Mouse (Mus musculus) layer of hippocampus, adult 9-11 months (tissue): ENCODE measurements at regions not wholly inside any gene's neighbourhood (a gene's known extent, or its start where the extent isn't known, plus 50 kb on each side); places are given as distances from the start of the nearest gene placed in this dataset.

ENCODE experiments used
- DNase-seq: peaks from one replicate; pipeline ENCODE4 v3.0.0; 2022

- DNase-seq: no peak
These were observed 259.1 kb downstream of the Gm12728 start for GRCm38 (mm10) chr4:106048797-106049196.

DNA sequence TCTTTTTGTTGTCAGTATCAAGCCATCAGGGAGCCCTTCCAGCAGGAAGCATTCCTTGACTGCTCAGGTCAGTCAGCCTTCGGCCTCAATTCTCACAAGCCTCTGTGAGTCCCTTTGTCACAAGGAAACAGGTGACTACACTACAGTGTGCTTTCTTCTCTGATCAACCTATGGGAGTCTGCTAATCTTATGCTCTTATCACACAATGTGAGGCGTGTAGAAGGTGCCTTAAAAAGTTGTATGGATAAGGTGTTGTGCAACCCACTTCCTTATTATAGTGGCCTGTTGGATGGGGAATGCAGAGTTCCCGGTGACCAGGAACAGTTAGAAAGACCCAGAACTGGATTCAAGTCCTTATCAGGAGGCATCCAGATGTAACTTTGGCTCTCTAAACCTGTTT is 260.2 kb downstream of the Gm12728 start:
- DNase-seq: no peak

DNA sequence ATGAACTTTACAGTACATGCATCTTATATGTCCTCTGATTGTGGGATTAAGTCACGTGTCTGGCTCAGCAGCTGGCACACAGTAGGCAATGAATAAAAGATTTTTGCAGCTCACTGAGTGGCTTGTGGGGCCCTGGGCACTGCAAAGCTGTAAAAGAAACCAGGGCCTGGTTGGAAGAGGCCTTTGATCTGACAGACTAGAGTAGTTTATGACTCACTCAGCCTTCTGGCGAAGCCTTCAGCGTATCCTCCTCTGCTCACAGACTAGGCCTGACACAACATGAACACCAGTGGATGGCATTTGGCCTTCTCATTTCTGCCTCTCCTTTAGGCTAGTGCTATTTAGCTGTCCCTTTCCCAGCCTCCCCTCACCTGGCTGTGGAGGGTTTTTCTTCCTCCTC is 260.6 kb downstream of the Gm12728 start:
- no peak for DNase-seq

DNA sequence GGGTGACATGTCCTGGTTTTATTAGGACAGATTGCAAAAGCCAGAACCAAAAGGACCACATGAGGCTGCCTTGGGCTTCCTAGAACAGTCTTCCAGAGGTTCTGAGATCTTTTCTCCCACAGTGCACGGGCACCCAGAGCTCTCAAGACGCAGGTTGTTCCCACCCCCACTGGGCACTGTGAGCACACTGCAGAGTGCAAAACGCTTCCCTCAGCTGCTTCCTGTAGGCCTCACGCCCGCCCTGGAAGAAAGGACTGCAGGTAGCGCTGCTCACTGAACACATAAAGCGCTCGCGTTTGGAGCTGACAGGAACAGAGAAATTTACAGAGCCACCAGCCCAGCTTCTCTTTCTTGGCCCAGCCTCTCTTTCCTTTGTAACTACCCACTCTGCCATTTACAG is 262.5 kb upstream of the Usp24 start:
- DNase-seq: no peak

GRCm38 (mm10) chr4:106054324-106054723 is 261.7 kb upstream of the Usp24 start:
- no peak for DNase-seq

GRCm38 (mm10) chr4:106062651-106063050 is 253.4 kb upstream of the Usp24 start:
- DNase-seq: no peak

DNA sequence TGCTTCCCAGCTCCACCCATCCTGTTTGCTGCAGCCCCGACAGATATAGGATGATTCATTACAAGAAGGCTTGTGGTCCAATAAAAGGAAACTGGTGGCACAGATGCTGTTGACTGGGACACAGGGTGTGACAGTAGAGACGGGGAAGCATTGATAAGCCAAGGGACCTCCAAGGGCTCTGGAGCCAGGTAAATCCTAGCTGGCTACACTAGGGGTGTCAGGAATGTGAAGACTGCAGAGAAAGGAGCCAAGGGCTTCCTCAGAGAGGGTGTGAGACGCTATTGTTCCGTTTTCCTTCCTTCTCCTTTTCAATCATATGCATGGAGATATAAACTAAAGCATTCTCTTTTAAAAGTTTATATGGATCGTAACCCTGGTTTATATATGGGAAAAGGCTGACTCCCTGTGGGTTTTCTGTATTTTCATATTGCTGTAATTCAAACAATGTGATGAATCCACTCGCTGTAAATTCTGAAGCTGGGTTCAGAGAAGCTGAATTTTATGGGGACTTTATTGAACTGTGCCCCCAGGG is 252.1 kb upstream of the Usp24 start:
- DNase-seq: no peak

- DNase-seq: no peak
These were observed 249.0 kb upstream of the Usp24 start for GRCm38 (mm10) chr4:106067023-106067422.

GRCm38 (mm10) chr4:106083546-106083945 is 232.5 kb upstream of the Usp24 start:
- no peak for DNase-seq

GRCm38 (mm10) chr4:106091927-106092675 is 223.9 kb upstream of the Usp24 start:
- no peak for DNase-seq

DNA sequence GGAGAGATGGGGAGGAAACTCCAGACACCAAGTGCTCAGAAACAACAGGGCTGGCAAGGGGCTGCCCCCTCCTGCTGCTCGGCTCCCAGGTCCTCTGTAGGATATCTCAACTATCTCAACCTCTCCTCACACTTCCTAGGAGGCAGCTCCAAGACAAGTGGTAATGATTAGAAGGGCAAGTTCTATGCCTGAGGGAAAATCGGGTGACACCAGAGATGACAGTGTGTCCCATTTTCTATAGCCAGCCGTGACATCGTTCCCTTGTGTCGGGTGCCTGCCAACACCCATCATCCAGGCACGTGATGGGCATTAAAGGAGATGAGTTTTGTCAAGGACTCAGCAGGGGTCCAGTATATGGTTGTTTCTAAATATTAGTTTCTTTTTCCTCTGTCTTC is 223.3 kb upstream of the Usp24 start:
- no peak for DNase-seq

DNA sequence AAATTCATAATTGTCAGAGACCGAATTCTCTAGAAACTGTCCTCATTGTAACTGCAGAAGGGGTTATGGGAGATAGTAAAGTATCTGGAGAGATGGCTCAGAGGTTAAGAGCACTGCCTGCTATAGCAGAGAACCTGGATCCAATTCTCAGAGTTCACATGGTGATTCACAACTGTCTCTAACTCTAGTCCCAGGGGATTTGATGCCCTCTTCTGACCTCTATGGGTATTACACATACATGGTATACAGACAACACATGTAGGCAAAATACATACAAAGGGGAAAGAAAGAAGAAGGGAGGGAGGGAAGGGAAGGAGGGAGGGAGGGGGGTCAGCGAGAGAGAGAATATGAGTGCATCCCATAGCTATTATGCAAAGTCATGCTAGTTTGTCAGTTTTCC is 222.8 kb upstream of the Usp24 start:
- no peak for DNase-seq

DNA sequence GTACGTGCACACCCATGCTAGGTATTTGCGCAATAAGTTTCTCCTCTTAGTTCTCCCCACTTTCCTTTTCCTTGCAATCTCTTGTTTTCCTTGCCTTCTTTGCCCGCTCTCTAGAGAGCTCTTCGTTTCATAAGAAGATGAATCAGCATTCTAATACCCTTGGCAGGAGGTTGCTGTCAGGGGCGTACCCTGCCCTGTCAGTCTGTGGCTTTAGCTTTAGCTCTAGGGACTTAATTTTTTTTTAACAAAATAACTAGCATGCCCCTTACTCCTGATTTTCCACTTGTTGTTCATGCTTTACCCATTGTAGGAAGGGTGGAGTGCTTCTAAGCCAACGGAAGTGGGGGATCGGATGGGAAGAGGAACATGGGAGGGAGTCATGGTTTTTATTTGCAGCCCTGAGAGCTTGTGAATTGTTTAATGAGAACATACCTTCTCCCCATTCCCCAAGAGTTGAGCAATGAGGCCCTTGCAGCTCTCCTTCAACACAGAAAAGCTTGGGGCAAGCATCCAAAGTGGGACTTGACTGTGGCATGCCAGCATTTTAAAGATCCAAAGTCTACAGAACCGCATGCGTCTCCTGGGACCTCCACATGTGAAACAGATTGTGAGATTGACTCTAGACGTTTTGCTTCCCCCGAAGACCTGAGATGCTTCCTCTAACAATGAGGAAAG is 221.0 kb upstream of the Usp24 start:
- no peak for DNase-seq

- DNase-seq: no peak
These were observed 219.9 kb upstream of the Usp24 start for GRCm38 (mm10) chr4:106096130-106096529.

GRCm38 (mm10) chr4:106097846-106098245 is 218.2 kb upstream of the Usp24 start:
- no peak for DNase-seq

GRCm38 (mm10) chr4:106100211-106101025 is 215.6 kb upstream of the Usp24 start:
- no peak for DNase-seq

DNA sequence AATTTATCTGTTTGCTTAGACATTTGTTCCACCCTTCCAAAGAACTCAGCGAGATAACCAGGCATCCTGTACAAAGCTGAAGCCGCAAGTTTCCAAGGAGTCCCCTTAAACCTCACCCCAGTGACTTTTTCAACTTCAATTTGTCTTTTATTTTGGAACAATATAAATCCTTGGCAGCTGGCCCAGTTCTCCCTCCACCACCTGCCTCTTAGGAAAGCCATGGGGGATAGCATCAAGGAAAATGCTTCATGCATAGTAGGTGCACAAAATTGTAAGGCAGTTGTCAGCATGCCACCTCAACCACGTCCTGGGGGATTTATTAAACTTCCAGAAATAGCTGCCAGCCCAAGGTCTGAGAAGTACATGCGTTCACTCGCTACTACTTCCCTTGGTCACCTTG is 214.1 kb upstream of the Usp24 start:
- DNase-seq: no peak

DNA sequence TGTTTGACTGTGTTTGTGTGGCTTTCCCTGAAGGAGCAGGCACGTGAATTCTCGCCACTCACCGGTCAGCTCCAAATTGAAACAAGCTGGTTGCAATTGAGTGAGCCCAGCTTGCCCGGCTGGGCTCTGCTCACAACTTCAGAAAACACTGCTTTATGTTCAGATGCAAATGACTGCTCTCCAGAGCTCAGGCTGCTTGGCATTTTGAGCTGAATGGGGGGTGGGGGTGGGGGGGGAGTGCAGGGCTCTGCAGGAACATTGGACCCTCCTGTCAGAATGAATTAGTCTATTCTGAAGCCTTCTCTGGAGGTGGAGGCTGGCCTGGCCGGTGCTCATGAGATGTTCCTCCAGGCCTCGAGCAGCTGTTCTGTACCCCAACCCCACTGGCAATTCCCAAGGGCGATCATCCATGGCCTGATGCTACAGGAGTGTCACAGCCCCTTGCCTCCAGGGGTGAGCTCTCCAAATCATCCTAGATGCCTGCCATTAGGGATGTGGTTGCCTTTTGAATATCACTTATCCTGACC is 213.5 kb upstream of the Usp24 start:
- no peak for DNase-seq

DNA sequence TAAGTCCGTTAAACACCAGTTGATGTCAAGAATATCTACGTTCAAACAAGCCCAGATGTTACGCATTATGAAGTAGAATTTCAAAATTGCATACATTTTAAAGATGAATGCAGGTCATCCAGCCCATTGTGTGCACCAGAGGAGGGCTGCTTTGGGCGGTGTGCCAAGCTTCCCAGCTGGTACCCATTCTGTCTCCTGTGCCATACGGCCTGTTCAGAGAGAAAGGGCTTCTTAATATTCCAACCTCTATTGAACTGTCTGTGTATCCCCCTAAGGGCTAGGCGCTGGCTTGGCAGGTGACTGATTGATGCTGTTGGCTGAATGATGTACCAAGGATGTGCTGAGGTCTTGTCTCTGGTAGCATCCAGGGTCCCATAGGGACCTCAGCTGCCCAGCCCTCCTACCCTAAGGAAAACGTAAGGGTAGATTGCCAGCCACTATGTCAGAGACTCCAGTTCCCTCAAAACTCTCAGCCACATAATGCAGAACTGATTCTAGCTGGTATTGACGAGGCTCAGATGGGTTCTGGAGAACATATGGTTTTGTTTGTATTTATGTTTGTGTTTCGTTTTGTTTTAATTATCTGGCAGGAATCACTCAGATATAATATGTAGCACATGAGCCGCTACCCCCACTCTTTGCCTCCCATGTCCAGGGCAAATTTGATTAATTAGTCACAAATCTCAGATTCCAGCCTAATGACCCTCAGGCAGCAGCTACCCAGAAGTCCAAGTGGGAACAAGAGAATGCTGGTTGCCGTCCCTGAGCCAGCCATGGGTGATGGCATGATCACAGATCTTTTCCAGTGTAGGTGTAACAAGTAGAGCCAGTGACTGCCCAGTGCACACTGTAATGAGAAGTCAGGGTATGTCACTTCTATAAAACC is 212.0 kb upstream of the Usp24 start:
- peak; percentile 10 for DNase-seq

- no peak for DNase-seq
These were observed 203.0 kb upstream of the Usp24 start for GRCm38 (mm10) chr4:106112981-106113380.

DNA sequence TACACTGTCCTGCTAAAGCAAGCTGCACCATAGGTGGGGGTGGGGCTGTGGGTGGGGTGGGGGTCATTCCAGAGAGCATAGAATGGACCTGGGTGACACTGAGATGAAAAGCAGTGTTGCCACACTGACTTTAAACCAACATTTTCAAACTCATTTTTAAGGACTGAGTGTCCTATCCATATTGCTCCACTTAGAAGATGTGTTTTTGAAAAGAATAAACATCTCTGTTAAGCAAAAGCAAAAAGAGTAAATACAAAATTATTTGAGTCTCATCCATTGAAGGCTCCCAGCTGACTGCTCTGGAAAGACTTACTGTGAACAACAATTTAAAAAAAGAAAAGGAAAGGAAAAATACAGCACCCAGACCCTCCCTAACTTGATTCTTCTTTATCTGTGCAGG is 202.3 kb upstream of the Usp24 start:
- no peak for DNase-seq

DNA sequence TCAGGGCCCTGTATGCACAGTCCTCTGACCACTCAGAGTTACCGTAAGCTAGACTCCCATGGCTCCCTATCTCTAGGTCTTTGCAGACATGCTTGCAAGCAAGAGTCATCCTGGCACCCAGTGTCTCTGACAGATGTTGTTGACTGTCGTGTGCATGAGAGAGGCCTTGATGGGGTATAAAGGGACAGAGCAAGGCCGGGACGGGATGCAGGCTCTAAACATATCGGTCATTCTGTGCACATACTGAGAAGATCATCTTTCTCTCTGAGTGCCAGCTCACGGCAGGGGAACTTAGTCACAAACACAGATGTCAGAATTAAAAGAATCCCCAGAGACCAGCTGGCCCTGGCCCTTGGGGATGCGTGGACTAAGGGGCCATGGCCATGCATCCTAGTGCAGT is 199.4 kb upstream of the Usp24 start:
- no peak for DNase-seq
